Mouse (Mus musculus) spleen, postnatal 36 days (tissue): ENCODE results near the gene Tmco3.
"Not testable (repeated sequence)": the region's sequence is repeated elsewhere in the genome, so short reads cannot be mapped to it uniquely, and the experiment has no call there.

Experiments used
- DNase-seq, 2 experiments: peaks; one replicate each; pipeline ENCODE4 v3.0.0; 2022; ENCODE audit warnings: low spot score in 2 of 2, mixed read lengths in 1 of 2

The Tmco3 gene

DNA sequence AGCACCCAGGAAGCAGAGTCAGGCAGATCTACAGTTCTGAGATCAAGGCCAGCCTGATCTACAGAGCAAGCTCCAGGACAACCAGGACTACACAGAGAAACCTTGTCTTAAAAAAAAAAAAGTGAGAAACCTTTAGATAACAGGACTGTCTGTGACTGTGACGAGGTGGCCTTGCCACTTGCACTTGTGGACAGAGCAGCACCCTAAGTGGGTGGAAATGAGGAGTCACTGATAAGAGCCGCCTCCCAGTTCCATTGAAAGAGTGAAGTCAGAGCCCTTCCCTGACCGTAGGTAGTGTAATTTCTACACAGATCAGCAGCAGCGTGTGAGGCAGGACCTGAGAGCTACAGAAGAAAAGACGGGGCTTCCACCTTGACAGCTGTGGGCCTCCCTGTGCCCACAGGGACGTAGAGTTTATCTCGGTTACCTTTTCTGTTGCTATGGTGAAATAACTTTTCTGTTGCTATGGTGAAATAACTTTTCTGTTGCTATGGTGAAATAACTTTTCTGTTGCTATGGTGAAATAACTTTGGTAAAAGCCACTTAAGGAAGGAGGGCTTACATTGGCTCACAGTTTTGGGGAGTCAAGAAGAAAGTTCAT is 18.4 kb downstream of the Tmco3 start:
- no peak for DNase-seq

DNA sequence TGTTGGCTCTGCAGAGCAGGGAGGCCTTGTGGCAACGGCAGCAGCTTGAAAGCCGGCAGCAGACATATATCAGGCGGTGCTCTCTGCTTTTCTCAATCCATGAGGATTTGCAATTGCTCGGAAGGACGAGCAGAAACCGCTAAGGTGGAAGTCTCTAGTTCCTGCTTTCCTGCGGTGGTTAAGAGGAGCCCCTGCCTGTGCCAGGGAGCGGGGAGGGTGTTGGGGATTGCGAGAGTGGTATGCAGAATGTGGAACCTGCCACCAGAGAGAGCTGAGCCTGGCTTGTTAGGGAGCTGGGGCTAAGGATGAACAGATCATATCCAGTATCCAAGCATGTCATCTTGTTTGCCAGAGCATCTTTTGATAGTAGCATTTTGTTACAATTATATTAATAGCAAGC is 18.9 kb downstream of the Tmco3 start:
- no peak for DNase-seq

DNA sequence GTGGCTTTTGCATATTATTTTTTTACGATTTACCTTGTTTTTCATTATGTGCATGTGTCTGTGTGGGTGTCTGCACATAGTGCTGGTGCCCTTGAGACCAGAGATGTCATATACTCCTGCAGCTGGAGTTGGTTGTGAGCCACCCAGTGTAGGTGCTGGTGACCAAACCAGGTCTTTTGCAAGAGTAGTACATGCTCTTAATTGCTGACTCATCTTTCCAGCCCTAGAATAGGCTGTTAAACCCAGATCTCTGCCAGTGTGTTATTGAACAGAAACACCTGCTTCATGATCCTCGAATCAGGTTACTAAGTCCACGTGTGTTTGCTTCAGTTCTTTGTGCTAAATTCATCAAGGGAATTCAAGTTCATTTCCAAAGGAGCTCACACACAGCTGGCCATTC is 26.9 kb downstream of the Tmco3 start:
- DNase-seq: no peak

DNA sequence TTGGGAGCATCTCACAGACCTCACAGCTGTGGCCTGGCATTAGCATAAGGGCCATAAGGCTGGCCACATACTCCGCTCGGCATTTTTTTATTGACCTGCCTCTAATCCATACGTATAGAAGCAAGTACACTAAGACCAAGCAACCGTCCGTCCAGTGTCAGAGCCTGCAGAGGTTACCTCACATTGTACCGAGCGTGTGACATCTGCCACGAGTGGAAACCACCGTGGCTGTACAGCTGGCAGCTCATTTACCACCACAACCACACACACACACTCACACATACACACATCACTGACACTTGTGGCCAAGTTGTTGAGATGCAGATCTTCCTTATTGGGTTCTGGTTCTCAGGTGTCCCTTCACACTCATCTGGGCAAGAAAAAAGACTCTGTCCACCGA is 28.7 kb downstream of the Tmco3 start:
- DNase-seq: no peak

DNA sequence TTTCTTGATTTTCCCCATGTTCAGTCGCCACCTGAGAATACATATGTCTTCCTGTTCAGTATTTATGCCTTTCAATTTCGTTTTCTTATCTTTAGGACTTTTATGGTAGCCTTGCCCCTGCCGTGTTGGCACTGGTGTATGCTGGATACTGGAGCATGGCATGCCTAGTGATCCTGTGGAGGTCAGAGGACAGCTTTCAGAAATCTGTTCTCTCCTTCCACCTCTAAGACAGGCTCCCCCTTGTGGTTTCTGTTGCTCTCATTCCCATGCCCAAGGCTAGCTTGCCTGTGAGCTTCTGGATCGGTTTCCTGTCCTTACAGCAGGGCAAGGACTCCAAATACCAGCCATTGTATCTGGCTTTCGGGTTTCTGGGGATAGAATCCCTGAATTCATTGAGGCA is 38.6 kb downstream of the Tmco3 start:
- DNase-seq: no peak

DNA sequence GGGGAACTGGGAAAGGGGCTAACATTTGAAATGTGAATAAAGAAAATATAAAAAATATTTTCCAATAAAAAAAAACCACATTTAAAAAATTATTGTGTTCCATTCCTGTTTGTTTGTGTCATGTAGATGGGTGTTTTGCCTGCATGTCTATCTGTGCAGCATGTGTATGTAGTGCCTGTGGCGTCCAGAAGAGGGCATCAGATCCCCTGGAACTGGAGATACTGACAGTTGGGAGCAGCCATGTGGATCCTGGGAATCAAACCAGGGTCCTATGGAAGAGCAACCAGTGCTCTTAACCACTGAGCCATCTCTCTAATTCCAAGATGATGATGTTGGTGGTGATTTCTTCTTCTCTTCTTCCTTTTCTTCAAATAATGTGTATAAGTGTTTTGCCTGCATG is 46.7 kb downstream of the Tmco3 start:
- DNase-seq: no peak

DNA sequence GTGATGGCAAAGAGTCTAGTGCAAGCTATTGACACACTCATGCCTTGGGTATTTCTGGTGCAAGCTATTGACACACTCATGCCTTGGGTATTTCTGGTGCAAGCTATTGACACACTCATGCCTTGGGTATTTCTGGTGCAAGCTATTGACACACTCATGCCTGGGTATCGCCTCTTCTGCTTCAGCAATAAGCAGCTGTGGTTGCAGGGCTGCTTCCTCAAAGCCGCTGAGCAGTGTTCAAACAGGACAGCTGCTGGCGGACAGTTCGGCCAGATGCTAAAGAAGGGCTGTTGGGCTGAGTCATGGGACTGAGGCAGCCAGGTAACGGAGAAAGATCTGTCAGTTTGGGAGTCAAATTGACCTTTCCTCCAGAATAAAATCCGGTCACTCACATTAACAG is 49.3 kb downstream of the Tmco3 start:
- not testable (repeated sequence) for DNase-seq

DNA sequence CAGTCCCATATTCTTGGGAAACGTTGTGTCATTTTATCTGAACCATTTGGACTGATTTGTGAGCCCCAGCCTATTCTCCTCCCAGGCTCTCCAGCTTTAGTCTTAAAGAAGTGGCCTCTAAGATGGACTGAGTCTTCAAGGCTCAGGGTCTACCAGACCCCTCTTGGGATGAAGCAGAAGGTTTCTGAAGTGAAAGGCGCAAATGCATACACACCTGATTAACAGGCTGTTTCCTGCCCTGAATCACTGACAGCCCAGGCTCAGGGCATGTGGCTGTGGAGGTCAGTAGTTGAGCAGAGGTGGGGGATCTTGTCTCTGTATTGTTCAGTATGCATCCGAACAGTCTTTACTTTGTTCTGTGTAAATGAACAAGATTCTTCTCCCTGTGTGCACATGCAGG is 49.7 kb downstream of the Tmco3 start:
- DNase-seq: no peak

DNA sequence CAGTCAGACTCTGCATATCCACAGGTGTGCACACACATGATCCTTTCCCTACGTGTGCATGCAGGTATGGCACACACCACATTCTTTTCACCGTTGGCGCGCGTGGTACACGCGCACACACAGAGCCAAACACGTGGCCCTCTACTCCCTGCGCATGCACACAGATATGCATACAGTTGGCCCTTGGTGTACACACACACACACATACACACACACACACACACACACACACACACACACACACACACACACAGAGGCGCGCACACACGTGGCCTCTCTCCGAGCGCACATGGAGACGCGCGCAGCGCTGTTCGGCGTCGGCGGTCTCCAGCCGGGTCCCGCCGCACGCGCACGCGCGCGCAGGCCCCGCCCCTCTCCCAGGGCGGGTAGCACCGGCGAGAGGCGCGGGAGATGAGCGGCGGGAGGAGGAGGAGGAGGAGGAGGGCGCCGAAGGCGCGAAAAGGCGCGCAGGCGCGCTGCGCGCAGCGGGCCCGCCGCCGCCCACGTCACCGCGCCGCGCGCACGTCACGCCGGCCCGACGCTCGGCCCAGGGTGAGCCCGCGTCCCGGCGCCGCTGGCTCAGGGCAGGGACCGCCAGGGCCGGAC is 50.4 kb downstream of the Tmco3 start, which contains the start of gene Tfdp1:
Gene Tfdp1, plus strand, starts transcription at position 497 of the 606 bp plus-strand sequence.
- peak; percentile 75 to 79 for DNase-seq

DNA sequence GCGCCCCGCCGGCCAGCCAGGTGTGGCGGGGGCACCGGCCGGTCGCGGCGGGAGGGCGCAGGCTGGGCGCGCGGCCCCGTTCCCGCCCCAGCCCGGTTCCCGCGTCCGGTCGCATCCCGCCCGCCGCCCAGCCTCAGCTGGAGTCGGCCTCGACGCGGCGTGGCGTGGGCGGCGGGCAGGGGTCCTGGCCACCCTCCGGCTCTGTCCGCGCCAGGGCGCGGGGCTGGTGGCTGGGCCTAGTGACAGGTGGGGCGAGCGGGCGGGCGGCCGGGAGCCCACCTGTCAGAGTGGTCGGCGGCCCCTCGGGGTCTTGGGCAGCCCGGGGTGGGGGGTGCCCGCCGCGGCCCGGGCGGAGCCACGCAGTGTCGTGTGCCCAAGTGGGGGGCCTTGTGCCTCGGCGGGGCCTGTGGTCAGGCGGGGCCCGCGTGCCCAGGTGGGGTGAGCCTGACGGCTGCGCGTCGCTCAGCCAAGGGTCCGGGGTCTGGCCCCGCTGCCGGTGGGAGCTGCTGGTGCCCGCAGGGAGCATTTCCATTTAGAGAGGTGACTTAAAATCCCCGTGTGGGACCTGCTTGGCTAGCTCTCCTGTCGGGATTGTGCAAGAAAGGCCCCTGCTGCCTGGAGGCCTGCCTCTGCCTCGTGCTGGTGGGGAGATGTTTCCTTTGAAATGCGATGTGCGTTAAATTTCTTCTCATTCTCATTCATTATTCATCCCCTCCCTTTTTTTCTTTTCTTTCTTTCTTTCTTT is 51.1 kb downstream of the Tmco3 start:
- no peak for DNase-seq

DNA sequence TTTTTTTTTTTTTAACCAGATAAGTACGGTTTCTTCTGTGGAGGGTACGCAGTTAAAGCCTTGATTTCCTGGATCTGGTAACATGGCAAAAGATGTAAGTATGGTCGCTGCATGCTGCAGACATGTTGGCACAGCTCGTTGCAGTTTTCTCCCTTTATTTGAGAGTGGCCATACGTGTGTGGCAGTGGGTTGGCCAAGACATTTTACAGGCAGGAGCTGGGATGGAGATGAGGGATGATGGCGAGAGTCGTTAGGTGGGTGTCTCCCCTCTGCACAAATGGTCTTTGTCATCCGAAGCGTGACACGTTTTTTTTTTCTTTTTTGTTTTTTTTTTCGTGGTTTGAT is 51.6 kb downstream of the Tmco3 start:
- no peak for DNase-seq

DNA sequence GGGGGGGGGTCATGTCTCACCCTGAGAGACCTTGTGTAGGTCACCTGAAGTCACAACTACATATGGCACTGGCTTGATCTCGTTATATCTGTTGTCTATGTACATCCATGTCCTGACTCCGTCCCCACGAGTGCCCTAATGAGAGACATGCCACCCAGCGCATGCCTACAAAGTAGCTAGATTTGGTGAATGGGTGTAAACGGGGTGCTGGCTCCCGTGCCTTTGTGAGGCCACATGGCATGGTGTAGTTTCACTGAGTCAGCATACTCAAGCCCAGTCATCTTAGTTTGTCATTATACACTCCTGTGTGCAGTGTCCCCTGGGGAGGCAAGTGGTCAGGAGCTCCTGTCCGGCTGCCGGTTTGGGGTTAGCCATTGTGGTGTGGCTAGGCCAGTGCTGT is 52.7 kb downstream of the Tmco3 start:
- DNase-seq: no peak

DNA sequence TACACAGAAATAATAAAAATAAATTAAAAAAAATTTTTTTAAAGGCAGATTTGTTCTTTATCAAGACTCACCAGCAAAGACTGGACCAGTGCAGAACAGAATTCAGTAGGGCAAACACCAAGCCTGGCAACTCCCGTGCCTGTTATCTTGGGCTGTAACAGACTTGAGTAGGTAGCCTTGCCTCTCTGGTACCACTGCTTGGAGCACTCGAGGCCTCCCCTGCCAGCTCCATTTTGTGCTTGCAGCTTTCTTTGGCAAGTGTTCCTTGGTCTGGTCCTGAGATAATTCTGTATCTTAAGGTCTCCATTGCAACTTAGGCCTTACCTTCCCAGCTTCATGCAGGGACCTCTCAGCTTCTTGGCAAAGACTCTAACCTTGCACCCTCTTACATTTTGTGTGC is 54.4 kb downstream of the Tmco3 start:
- no peak for DNase-seq

DNA sequence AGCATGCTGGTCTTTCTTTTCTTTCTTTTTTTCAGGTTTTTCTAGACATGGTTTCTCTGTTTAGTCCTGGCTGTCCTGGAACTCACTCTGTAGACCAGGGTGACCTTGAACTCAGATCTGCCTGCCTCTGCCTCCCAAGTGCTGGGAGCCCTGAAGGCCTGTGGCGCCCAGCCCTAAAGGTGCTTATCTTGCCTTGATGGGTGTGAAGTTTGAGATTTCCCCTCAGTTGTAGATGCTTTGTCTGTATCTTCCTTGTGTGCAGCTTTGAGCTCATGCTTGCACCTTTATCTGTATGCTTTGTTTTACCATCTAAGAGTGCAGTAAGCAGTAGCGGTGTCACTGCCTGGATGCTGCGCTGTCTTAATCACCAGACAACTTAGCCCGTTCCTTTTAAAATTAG is 55.1 kb downstream of the Tmco3 start:
- DNase-seq: no peak

DNA sequence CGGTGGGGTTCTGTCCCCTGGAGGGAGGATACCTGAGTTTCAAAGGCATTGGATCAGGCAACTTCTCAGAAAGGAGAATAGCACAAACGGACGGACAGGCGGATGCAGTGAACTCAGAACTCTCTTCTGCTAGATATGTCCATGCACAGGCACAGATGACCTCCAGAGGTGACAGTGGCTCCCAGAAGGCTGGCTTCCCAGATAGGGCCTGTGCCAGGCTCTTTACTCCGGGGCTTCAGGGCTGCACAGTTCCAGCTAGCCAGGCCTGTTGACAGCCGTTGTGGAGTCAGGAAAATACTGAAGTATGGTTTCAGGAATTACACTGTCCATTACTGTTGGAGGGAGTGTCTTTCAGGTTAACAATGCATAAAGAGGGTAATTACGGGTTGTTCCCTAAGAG is 62.1 kb downstream of the Tmco3 start:
- DNase-seq: no peak

DNA sequence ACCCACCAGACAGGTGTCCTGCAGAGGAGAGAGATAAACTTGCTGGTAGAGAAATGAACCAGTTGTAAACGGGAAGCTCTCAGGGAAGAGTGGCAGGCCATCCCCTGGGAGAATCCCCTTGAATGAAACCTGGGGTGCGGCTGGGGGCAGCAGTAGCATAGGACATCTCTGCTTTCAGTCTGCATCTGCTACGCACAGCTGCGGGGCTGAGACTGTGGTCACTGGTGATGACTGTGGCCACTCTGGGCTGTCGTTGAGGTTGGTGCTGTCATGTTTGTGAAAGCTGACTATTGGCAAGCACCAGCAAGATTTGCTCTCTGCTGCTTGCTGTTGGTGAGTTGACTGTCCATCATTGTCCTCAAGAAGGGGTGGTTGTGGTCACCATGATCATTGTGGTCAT is 63.6 kb downstream of the Tmco3 start:
- DNase-seq: no peak

DNA sequence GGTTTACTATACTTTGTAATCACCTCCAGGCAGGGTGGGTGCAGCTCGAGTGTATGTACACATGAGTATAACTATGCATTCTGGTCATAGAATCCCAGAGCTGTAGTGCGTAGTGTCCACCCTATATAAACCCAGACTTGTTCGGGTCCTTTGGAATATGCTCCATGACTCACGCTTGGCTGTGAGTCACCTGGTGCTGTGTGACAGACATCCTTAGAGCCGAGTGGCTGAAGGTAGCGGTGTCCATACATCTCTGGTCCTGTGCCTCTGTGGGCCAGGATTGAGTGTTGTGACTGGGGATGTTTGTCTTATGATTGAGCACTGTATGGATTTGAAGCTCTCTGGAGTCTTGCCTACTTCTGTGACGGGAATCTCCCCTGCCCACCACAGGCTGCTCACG is 64.6 kb downstream of the Tmco3 start:
- DNase-seq: no peak

DNA sequence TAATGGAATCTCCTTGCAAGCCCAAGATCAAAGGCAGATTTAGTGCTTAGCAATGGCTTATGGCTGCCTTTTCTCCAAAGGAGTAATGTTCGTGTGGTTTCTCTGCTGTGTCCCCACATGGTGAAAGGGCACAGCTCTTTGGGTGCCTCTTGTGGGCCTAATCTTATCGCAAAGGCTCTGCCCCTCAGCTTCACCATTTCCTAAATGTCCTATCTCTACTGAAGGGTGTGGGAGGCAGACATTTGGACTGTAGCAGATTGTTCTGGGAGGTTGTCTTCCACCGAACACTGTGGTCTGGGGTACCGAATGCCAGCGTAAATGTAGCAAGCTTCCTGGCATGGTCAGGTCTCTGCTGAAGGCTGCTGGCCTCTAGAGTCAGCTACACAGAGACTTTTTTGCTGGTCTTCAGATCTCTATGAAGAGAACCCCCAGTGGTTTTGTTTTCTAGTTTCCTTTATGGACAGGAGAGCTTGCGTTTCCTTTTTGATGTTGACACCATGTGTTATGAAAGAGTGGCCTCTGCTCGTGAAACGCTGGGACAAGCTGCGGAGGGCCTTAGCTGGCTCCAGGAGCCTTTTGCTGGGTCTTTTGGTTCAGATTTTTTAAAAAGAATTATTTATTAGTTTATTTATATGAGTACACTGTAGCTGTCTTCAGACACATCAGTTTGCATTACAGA is 65.3 kb downstream of the Tmco3 start:
- no peak for DNase-seq

DNA sequence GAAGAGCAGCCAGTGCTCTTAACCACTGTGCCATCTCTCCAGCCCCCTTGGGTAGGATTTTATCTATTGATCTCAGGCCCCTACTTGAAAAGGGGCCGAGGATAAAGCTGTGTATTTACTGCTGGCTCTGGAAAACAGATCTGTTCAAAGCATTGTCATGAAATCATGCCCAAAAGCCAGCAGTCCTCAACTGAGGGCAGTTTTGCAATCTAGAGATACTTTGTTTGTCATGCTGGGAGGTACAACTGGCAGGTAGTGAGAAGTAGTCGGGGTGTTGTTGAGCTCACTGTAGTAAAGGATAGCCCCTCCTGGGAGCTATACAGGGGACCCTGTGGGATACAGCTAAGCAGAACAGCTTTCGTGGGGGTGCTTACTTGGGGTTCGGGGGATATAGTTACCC is 65.9 kb downstream of the Tmco3 start:
- DNase-seq: no peak

DNA sequence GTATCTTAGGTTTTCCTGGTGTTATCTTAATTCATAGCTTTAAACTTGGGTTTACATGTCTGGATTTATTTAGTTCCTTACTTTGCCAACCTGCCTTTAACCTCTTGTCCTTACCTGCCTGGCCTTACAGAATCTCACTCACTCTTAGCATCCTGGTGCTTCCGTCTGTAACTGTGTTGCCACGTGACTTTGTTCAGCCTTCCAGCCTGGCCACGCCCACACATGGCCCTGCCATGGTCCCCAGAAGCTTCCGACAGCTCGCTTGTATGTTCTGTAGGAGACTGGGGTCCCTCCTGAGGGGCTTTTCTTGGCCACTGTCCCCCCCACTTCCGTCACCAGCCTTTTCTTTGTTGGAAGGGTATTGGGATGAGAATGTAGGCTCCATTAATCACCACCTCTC is 68.2 kb downstream of the Tmco3 start:
- DNase-seq: no peak

DNA sequence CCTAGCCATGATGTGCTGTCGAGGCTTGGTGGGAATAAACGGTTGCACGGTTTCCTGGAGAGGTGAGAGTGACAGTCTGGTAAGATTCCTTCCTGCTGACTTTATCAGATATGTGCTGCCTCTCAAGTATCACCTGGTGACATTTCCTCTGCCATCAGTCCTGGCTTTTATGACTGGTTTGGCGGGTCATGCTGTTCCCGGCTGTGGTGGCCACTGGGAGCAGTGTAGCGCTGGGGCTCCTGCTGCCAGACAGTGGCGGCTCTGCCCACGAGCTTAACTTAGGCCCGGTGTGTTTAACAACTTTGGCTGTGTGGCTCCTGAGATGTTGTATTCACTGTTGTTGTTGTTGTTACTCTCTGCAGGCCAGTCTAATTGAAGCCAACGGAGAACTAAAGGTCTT is 68.7 kb downstream of the Tmco3 start:
- DNase-seq: no peak

DNA sequence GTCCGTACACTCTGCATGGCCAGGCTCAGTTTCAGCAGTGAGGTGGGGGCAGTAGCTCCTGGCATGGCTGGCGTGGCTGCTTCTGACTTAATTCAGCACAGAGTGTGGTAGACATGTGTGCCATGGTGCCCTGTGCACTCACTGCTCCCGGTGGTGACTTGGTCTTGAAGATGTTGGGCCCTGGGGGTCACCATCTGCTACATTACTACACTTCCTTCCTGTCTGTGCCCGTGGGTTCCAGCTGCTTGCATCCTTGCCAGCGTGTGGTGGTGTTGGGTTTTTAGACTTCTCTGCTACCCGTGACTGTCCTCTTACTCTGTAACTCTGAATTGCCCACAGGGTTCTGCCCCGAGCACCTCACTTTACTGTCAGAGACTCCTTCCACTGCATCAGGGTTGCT is 72.2 kb downstream of the Tmco3 start:
- no peak for DNase-seq

DNA sequence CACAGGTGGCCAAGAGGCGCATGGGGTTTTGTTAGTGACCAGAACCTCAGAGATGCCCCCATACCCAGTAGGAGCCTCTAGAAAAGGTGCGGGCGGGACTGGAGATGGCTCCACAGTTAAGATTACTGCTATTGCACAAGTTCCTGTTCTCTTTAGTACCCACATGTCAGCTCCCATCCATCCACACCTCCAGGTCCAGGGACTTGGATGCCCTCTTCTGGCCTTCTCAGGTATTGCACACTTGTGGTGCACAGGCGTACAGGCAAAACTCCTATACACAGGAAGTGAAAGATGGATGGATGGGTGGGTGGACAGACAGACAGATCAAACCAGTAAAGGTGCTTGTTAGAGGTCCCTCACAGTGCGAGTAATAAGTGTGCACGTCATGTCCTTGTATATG is 73.9 kb downstream of the Tmco3 start:
- no peak for DNase-seq
